Mouse (Mus musculus) heart, postnatal 0 days (tissue): Measurements from ENCODE around the gene Ank2. TPM values are rescaled to one million over a fixed set of nuclear protein-coding genes. Genes with fewer than 3 reads are reported as not detected.
A peak's percentile ranks its signal among the peaks of the same experiment; 100 is the strongest.

Source experiments
- ATAC-seq: fragments of 200-750 bp; cut with Nextera tagmentation; 2 replicates; pipeline ENCODE4 v1.8.0; 2017; ENCODE audit warnings: low read depth, moderate number of reproducible peaks, moderate library complexity; ENCODE audit not compliant: insufficient read depth
- DNase-seq: peaks from one replicate; pipeline ENCODE4 v3.0.0-alpha.2; 2016; ENCODE audit warnings: low spot score
- H3K27ac ChIP-seq: fragments of 300-500 bp; sonication (generic); 2 replicates; pipeline ENCODE4 v1.5.1; 2014; ENCODE audit warnings: low read depth, mild to moderate bottlenecking
- H3K27me3 ChIP-seq: fragments of 300-500 bp; sonication (generic); 2 replicates; pipeline ENCODE4 v1.6.1; 2014; ENCODE audit warnings: low read length, mixed read lengths; ENCODE audit not compliant: control insufficient read depth, insufficient read depth
- H3K36me3 ChIP-seq: fragments of 300-500 bp; sonication (generic); replicated peaks from 2 replicates; pipeline ENCODE4 v1.6.1; 2014; ENCODE audit warnings: low read length, mixed read lengths; ENCODE audit not compliant: control insufficient read depth, insufficient read depth
- H3K4me1 ChIP-seq: fragments of 300-500 bp; sonication (generic); 2 replicates; pipeline ENCODE4 v1.6.1; 2014; ENCODE audit warnings: antibody characterized with exemption; ENCODE audit not compliant: control insufficient read depth, insufficient read depth
- H3K4me2 ChIP-seq: fragments of 300-500 bp; sonication (generic); 2 replicates; pipeline ENCODE4 v1.6.1; 2014; ENCODE audit warnings: low read depth, mild to moderate bottlenecking, low read length, moderate library complexity
- H3K4me3 ChIP-seq: fragments of 300-500 bp; sonication (generic); 2 replicates; pipeline ENCODE4 v1.5.1; 2014; ENCODE audit warnings: low read depth, low read length
- H3K9ac ChIP-seq: fragments of 300-500 bp; sonication (generic); replicated peaks from 2 replicates; pipeline ENCODE4 v1.6.1; 2014; ENCODE audit warnings: low read depth, low read length, mixed read lengths
- H3K9me3 ChIP-seq: fragments of 300-500 bp; sonication (generic); replicated peaks from 2 replicates; pipeline ENCODE4 v1.6.1; 2016; ENCODE audit warnings: low read length; ENCODE audit not compliant: control insufficient read depth
- CTCF ChIP-seq: IDR thresholded peaks from 2 replicates; pipeline ENCODE4 v1.5.1; 2016; ENCODE audit warnings: antibody characterized with exemption, control low read depth, low read depth
- EP300 ChIP-seq: IDR thresholded peaks from 2 replicates; pipeline ENCODE4 v1.6.1; 2016; ENCODE audit warnings: antibody characterized with exemption, low read depth
- WGBS: fragments of 180-500 bp; shearing (Covaris S2); extraction: QIAGEN DNeasy Blood & Tissue Kit; methylation state at CpG from one replicate; pipeline ENCODE4 v1.1.7; 2014; 5-methylcytosine and 5-hydroxymethylcytosine counted together
- polyA plus RNA-seq: library from polyadenylated mRNA; unstranded; fragments of >200 nt; fragmentation: Nextera tagmentation; extraction: Ambion mirVana; gene quantifications from 2 replicates; pipeline ENCODE4 v1.2.1, GENCODE M21; 2015
- total RNA-seq: library from RNA; depleted of rRNA; stranded (reverse); fragments of >200 nt; gene quantifications from 2 replicates; pipeline ENCODE4 v1.2.3, GENCODE M21; 2014; ENCODE audit warnings: low replicate concordance

Gene Ank2
- total and polyA plus RNA-seq, 2 experiments from 2014 or later, result 45.1 to 138 TPM

DNA sequence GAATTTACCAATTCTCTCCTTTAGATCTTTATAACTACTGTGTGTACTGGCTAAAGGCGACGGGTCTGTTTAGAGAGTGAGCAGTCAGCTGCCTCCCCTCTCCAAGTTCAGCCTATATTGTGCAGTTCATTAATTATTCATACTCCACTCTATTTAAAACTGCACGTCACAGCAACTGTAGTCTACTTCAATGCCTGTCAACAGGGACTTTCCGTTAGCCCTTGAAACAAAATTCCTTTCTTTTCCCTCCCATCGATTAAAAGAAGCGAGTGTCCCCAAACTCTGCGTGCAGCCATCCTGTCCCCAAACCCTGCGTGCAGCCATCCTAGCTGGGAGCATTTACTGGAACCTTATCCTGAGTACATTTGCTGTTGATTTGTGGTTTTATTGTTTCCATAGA lies 502.4 kb downstream of the Ank2 start:
- H3K36me3 ChIP-seq, result peaks cover 3% of the 10 kb centered on the region; the same call in 1 of the 2 replicates
- H3K27ac ChIP-seq, result no peak overlapping the region
- no peaks in the 10 kb centered on the region for H3K4me1 ChIP-seq
- DNase-seq (no peak), ATAC-seq (no peak)
- 73% methylated on average over 8 of the region's 8 CpGs for WGBS
- no peak overlapping the region for H3K9ac ChIP-seq
- H3K4me3 ChIP-seq, result no peak overlapping the region
- no peak overlapping the region for H3K4me2 ChIP-seq
- no peaks in the 10 kb centered on the region for H3K27me3 ChIP-seq
- no peaks in the 10 kb centered on the region for H3K9me3 ChIP-seq
- TF ChIP-seq CTCF, result no peak

DNA sequence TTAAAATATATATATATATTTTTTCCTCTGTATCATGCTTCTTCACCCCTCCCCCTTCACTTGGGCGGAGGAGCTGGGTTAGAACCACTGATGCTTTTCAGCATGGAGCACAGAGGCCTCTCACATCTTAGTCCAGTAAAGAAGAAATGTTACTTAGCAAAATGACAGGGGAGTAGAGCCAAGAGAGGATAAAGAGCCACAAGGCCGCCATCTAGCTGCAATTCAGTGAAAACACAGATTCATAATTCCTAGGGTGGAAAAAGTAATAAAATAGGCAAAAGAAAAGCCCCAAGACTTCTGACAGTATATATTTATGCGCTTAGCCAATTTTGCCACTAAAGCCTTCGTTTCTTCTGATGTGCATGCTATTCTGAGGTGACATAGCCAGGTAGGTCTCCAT lies 503.2 kb downstream of the Ank2 start:
- no peak overlapping the region for H3K4me2 ChIP-seq
- no peak overlapping the region for H3K9ac ChIP-seq
- H3K27me3 ChIP-seq, result no peaks in the 10 kb centered on the region
- H3K9me3 ChIP-seq, result no peaks in the 10 kb centered on the region
- no peaks in the 10 kb centered on the region for H3K4me1 ChIP-seq
- ATAC-seq (no peak), DNase-seq (no peak)
- H3K4me3 ChIP-seq, result no peak overlapping the region
- TF ChIP-seq EP300, result no peak
- peak; percentile 46 for TF ChIP-seq CTCF
- H3K27ac ChIP-seq, result no peak overlapping the region
- WGBS, result 80% methylated on average over 4 of the region's 4 CpGs
- H3K36me3 ChIP-seq, result peaks cover 3% of the 10 kb centered on the region; the same call in 1 of the 2 replicates

DNA sequence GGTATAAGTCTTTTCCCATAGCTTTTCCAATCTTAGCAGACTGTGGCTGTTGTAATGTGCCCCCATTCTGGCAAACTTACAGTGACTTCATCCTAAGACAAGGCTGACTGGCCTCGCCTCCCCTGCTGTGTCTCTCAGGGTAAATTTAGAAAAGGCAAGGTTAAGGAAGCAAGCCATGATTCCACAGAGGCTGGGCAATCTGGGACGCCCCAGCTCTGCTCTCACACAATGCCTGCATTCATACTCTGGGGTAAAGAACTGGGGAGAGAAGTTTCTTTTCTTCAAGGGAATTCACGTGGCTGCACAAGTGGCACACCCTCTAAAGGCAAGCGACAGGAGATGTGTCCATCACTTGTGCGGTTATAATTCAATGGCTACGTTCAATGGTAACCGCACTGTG lies 505.0 kb downstream of the Ank2 start:
- Histone ChIP-seq H3K27ac (no peak overlapping the region), H3K4me1 (no peaks in the 10 kb centered on the region), H3K4me3 (no peak overlapping the region), H3K9me3 (no peaks in the 10 kb centered on the region), H3K4me2 (no peak overlapping the region), H3K27me3 (no peaks in the 10 kb centered on the region), H3K9ac (no peak overlapping the region), H3K36me3 (peaks cover 3% of the 10 kb centered on the region; the same call in 1 of the 2 replicates)
- WGBS, result 70% methylated on average over 7 of the region's 7 CpGs
- DNase-seq, result no peak
- ATAC-seq, result no peak
- no peak for TF ChIP-seq CTCF
- TF ChIP-seq EP300, result no peak

DNA sequence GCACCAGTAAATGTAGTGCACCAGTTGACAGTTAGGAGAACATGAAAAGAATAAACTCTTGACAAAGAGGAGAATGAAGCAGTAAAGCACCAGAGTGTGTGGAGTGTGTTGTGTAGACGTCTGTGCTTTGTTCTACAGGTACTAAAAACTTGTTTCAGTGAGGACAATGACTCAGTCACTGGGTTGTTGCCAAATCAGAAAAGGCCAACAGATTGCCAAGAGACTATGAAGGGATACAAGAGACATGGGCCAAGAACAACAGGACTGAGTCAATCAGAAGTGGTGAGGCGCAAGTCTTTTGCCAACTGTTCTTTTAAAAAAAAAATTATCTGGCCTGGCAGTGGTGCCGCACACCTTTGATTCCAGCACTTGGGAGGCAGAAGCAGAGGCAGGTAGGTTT lies 509.2 kb downstream of the Ank2 start:
- DNase-seq (peak; percentile 41), ATAC-seq (no peak)

GRCm38 (mm10) chr3:126986687-126987086 lies 512.5 kb downstream of the Ank2 start:
- no peak overlapping the region for H3K27ac ChIP-seq
- DNase-seq, result no peak

More for the DNA sequence above, 509.2 kb downstream of the Ank2 start:
- Histone ChIP-seq H3K4me2 (no peak overlapping the region), H3K27ac (no peak overlapping the region), H3K27me3 (no peaks in the 10 kb centered on the region), H3K9ac (no peak overlapping the region), H3K36me3 (0 out of 2 replicates have a peak, but pooled peaks cover 4% of the 10 kb centered on the region), H3K4me1 (no peaks in the 10 kb centered on the region), H3K9me3 (no peaks in the 10 kb centered on the region), H3K4me3 (no peak overlapping the region)
- 49% methylated on average over 3 of the region's 3 CpGs for WGBS
- TF ChIP-seq EP300 (no peak), CTCF (no peak)

DNA sequence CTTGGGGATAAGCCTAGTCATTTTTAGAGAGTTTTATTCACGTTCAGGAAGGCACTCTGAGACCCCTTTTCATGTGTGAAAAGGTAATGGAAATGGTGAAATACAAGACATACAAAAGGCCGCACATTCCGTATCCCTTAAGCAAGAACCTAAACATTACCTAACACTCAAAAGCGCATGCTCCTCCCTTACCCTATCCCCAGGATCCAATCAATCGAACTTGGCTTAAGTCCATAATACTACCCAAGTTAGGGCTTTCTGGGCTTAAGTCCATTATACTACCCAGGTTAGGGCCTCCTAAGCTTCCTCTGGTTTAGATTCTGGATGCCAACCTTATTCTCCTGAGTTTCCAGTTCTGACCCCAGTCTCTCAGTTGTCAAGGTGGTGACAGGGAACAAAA lies 516.3 kb downstream of the Ank2 start:
- no peak overlapping the region for H3K9ac ChIP-seq
- H3K4me2 ChIP-seq, result no peak overlapping the region
- DNase-seq (no peak), ATAC-seq (no peak)
- H3K9me3 ChIP-seq, result no peaks in the 10 kb centered on the region
- no peak for TF ChIP-seq EP300
- TF ChIP-seq CTCF, result no peak
- H3K27ac ChIP-seq, result no peak overlapping the region
- no peak overlapping the region for H3K4me3 ChIP-seq
- peaks cover 11% of the 10 kb centered on the region; the same call in 1 of the 2 replicates for H3K36me3 ChIP-seq
- H3K4me1 ChIP-seq, result no peaks in the 10 kb centered on the region
- WGBS, result 90% methylated on average over 5 of the region's 5 CpGs
- no peaks in the 10 kb centered on the region for H3K27me3 ChIP-seq

More at GRCm38 (mm10) chr3:126986687-126987086, 512.5 kb downstream of the Ank2 start:
- TF ChIP-seq EP300 (no peak), CTCF (no peak)
- no peaks in the 10 kb centered on the region for H3K27me3 ChIP-seq
- 66% methylated on average over 3 of the region's 3 CpGs for WGBS
- H3K4me3 ChIP-seq, result no peak overlapping the region
- no peak for ATAC-seq
- peaks cover 7% of the 10 kb centered on the region; the same call in 1 of the 2 replicates for H3K36me3 ChIP-seq
- no peak overlapping the region for H3K9ac ChIP-seq
- H3K4me1 ChIP-seq, result no peaks in the 10 kb centered on the region
- no peaks in the 10 kb centered on the region for H3K9me3 ChIP-seq
- no peak overlapping the region for H3K4me2 ChIP-seq
